Mouse (Mus musculus) T-helper 17 cell (primary cell): ENCODE data around the gene Zcchc7.

ENCODE experiments used
- in situ Hi-C, 2 experiments: fragments of 300-600 bp; cut with MboI, MseI; formaldehyde crosslinking; loops; 1 replicate in 1 of 2; 2 replicates in 1 of 2; pipeline ENCODE4 v1.15.1; 2025; ENCODE audit warnings: high pct_unique_total_duplicates in 2 of 2

Zcchc7 gene

GRCm38 (mm10) chr4:44755553-44756133 is at the start of gene Zcchc7:
Gene Zcchc7 (plus strand): TSS chr4:44755877.
- in situ Hi-C loops, result no loop called here

GRCm38 (mm10) chr4:44705967-44706366 is 49.7 kb upstream of the Zcchc7 start:
- in situ Hi-C loops, result no loop called here

GRCm38 (mm10) chr4:44706865-44707264 is 48.8 kb upstream of the Zcchc7 start:
- in situ Hi-C loops, result no loop called here

DNA sequence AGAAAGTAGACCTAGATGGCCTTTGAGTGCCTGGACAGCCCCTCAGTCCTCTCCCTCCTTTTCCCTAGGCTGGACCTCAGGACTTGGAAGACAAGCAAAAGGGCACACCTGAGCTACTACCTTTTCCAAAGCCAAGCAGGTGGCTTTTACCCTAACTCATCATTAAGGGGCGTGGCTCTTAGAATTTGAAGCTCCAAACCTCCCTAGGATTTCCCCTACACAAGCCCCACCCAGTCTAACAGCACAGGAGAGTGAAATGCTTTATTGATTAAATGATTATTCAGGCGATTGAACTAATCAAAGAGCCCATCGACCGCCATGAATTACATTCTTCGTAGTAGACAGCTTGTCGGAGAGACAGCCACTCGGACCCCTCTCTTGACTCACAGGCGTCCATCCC is 47.4 kb upstream of the Zcchc7 start:
- in situ Hi-C loops, result no loop called here

DNA sequence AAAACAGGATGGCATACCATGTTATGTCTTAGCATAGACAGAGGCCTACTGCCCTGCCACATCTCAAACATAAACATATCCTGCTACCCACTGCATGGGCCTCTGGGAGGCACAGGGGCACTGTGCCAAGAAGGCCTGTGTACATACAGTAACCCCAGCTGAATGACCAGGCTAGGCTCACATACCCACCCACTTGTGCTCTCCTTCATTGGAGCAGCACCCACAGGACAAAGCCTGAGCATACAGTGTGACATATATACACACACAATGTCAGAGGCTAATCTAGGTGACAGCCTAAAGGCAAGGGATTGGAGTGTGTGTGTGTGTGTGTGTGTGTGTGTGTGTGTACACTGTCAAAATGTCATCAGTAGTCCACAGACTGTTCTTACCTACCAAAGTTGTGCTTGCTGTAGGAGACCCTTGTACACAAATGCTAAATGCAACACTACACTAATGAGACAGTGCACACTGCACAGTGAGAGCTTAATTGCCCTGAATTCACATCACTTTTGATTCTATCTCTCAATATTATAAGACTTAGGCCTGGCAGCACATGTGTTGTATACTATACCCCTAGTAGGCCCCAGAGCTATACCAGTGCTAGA is 46.5 kb upstream of the Zcchc7 start:
- in situ Hi-C loops, result no loop called here

- in situ Hi-C loops, result no loop called here
These were observed 45.7 kb upstream of the Zcchc7 start, which contains the start of gene Pax5 for GRCm38 (mm10) chr4:44709740-44710700. Gene Pax5 (minus strand): TSS chr4:44710487.

GRCm38 (mm10) chr4:44710701-44711097 is 45.0 kb upstream of the Zcchc7 start:
- in situ Hi-C loops, result no loop called here

GRCm38 (mm10) chr4:44711136-44711900 is 44.4 kb upstream of the Zcchc7 start:
- in situ Hi-C loops, result no loop called here

GRCm38 (mm10) chr4:44712051-44712700 is 43.5 kb upstream of the Zcchc7 start:
- in situ Hi-C loops, result no loop called here

DNA sequence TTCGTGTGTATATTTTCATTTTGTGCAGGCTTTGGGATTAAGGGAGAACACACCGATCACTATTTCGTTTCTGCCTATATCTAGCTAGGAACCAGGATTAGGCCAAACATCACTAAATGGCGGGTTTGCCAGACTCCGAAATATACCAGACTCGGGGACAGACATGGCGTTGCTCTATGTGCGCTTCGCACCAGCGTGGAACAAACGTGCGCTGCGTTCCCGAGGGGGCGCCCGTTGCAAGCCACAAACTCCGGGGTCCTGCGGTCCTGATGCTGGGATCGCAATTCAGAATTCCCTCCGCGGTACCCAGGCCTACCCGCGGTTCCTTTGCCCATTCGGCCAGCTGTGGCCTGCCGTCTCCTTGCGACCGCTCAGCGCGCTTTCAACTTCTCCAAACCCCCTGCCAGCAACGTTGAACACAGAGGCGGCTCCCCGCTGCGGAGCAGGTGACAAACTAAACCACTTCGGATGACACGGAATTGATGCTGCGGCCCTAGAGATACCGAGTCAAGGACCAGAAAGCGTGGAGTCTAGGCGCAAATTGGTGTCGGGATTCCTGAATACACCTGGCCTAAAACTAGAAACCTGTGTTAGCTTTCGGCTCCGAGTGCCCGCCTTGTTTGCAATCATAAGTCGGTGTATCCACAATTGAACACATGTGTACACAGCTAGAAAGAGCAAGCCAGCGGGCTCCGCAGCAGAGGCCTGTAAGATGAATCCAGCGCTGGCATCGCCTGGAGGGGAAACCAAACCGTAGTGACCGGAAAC is 42.7 kb upstream of the Zcchc7 start:
- in situ Hi-C loops, result no loop called here

- in situ Hi-C loops, result no loop called here
These were observed 42.1 kb upstream of the Zcchc7 start for GRCm38 (mm10) chr4:44713554-44714051.

- in situ Hi-C loops, result no loop called here
These were observed 41.5 kb upstream of the Zcchc7 start for GRCm38 (mm10) chr4:44714111-44714621.

GRCm38 (mm10) chr4:44715621-44716160 is 40.0 kb upstream of the Zcchc7 start:
- in situ Hi-C loops, result no loop called here

DNA sequence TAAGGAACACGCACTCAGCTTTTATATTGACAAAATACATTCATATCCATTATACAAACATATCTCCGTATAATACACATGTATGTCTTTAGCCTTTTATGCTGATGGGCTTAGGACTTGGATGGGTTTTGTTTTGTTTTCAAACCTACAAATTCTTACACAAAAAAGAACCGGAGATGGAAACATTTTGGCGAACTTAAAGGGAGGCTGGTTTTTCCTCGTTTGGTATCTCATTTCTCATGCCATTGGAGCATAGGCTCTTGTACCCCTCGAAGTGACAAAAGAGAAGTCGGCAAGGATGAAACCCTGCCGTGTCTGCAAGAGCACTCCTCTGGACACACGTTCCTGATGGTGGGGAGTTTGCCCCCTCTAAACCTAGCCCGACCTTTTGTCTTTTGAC is 39.3 kb upstream of the Zcchc7 start:
- in situ Hi-C loops, result no loop called here

DNA sequence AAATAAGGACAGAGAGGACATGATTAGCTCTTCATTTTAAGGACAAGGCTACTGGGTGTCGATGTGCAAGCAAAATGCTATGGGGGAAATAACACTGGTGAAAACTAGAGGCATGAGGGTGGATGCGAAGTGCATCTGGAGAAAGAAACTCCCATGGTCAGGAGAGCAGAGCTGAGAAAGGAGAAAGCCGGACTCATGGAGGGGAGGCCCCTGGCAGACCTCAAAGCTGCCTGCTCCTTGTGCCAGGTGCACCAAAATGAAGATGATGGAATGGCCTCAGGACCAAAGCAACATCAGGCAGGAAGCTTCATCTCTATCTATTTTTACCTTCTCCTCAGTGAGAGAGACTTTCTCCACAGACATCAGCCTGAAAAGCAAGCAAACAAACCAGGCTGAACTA is 38.0 kb upstream of the Zcchc7 start:
- in situ Hi-C loops, result no loop called here

GRCm38 (mm10) chr4:44720046-44720445 is 35.6 kb upstream of the Zcchc7 start:
- in situ Hi-C loops, result no loop called here

DNA sequence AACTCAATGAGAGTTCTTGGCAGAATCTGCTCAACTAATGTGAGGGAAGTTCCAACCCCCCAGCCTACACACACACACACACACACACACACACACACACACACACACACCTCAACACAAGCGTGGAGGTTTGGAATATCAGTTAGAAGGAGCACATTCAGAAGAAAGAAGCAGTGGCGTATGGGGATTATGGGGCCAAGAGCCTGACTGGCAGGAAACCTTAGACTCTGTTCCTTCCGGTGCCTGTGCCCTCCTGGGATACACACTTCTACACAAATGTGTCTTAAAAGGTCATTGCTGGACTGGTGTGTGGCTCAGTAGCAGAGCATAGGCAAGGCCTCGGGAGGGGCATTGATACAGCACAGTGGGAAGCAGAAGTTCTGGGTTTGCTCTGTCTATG is 34.4 kb upstream of the Zcchc7 start:
- in situ Hi-C loops, result no loop called here

DNA sequence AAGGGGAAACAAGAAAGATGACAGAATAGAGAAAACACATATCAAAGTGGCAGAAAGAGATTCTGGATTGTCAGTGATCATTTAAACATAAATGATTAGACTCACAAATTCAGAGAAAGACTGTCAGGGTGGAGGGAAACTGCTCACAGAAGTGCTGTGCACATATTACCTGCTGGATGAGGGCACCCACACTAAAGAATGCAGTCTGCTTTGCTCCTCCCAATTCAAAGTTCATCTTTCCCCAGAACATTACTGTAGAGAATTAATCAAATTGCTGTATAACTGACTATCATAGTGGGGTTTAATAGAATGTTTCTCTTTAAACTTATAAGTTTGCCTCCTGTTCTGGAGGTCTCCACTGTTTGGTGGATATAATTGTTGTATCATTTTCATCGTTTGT is 15.2 kb upstream of the Zcchc7 start:
- in situ Hi-C loops, result no loop called here

- in situ Hi-C loops, result no loop called here
These were observed 666 bp downstream of the Zcchc7 start for GRCm38 (mm10) chr4:44756134-44756951.
